Mouse (Mus musculus) embryo, embryonic 11 days (tissue): Measurements from ENCODE around the gene Hsd11b1.
"Not testable (repeated sequence)": the region's sequence is repeated elsewhere in the genome, so short reads cannot be mapped to it uniquely, and the experiment has no call there.

ENCODE experiments used
- DNase-seq: peaks from one replicate; pipeline ENCODE4 v3.0.0-alpha.2; 2015

The Hsd11b1 gene

DNA sequence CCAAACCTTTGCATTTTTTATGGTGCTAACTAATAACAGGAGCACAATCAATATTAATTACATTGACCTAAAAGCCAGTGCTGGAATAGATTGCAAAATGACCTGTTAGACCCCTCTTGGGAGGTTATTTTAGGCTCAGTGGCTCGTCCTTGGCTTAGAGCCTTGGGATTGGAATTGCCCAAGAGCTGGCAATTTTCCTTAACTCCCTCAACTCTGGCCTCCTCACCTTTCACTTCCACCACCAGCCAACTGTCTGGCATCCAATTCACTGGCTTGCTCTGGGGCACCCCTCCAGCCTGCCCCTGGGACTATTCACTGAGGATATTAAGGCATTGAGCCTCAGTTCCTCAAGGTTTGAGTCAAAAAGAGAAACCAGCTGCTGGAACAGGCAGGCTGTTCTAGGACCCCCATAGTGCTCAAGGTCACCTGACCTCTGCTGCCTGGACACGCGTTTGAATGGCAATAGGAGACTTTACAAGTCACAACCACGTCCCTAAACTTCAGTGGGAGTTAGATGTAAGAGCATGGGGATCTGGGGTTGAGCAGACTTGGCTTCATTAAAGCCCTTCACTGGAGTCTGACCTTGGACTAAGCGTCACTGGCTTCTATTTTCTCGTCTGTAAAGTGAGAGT, 14.7 kb upstream of the Hsd11b1 start:
- DNase-seq, result no peak

DNA sequence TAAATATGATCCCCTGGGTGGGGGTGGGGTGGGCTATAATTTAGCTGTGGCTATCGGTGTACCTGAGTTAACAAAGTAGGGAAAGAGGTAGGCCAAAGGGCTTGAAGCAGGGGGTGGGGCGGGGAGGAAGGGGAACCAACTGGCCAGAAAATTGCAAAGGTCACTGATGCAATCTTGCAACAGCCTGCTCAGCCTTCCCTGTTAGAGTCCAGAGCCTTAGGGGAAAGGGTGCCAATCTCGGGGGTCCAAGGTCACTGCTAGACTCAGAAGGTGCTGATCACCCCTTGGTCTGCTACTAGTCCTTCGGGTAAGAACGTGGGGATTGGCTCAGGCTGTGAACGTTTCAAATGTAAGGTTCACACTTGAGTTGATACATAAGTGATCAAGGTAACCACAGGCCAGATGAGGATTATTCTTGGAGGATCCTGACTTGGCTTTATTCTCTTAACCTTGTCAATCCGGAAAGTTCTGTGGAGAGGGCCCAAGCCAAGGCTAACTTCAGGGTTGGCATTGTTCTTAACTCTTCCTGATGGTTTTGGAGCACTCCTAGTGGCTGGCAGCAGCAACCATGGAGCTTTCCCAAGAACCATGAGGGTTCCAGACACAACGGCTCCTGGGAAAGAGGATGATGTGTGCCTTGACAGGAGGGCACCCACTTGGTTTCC, 10.7 kb upstream of the Hsd11b1 start:
- DNase-seq, result no peak

DNA sequence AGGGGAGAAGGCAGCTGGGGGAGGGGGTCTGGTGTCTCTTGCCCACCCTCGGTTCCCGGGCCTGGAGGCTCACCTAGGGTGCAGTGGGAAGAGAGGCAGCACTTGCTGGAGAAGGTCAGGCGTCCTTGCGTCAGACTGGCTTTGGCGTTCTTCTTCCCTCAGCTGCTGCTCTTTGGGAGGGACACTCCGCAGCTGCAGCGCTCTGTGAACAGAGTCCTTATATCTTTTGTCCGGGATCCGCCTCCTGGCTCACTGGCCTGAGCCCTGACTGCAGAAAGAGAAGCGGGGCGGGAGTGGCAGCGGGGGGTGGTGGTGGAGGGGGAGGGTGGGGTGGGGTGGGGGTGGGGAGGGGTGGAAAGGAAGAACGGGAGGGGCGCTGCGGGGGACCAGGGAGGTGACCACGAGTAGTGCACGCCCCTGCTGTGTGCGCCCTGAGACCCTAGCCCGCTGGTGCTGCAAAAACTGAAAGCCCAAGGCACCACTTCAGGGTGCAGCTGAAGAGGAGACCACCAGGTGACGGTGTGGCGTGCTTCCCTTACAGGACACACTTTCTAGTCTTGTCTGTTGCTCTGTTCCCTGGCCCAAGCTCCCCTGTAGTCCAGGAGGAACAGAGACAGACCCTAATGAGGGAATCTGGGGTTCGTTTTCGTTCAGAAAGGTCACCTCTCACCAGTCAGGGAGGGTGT, 9.2 kb upstream of the Hsd11b1 start, which contains the start of gene G0s2:
G0s2 (minus strand) TSS at position 302 of the 686 bp plus-strand sequence.
- DNase-seq, result peak; percentile 80

DNA sequence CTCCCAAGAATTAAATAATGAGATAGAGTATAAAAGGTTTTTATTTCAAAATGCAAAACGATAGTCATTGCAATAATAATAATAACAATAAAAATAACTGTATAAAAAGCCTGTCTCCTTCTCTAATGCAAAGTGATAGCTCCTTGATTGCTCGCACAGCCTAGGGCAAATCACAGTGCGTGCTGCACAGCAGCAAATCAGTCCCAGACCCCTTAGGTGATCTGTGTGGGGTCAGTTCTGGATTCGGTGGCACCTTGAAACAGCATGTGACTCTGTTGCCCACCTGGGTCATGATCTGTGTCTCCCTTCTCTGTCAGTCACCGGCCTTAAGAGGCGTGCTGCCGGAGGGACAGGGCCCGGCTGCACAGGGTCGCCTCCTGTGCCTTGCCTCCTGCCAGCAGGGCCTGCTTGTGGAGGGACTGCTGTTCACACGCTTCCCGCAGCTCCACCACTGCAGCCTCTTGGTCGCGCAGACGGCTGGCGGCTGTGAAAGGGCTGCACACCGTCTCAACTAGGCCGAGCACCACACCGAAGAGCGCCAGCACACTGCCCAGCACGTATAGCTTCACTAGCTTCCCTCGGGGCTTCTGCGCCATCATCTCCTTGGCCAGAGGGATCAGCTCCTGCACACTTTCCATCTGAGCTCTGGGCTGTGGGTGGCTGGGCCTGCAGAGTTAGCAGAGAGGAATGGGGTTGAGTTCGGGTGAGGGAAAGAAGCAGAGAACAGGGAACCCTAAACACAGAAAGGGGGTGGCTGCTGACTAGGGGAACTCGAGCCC, 8.5 kb upstream of the Hsd11b1 start:
- peak; percentile 59 for DNase-seq

DNA sequence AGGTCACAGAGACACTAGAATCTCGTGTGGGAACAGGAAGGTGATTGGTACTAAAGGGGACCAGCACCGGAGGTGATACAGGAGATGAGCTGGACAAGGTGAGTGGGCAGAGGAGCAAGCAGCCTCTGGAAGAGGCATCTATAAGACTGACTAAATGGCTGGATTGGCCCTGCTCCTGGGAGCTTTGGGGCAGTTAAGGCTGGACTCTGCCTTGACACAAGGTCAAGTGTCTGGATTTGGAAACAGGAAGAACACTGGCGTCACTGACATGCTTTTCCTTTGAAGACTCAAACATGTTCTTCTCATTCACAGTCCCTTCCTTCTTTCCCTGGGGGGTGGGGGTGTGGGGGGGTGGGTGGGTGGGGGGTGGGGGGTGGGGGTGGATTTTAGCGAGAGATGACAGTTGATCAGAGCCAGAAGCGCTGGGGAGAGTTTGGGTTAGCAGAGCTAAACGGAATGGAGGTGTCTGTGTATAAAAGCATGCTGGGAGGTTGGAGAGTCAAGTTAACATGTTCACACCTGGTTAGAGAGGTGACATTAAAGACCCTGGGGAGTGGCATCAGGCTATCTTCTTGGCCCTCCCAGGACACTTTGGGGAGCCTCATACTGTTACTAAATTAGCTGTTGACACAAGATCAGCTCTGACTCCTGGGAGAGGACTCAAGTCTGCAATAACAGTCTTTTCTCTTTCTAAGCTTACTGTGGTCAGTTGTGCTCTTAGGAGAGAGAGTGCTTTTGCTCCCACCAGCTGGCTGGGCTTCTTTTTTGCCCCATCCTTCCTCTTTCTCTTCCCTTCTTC, 7.3 kb upstream of the Hsd11b1 start:
- DNase-seq, result no peak

DNA sequence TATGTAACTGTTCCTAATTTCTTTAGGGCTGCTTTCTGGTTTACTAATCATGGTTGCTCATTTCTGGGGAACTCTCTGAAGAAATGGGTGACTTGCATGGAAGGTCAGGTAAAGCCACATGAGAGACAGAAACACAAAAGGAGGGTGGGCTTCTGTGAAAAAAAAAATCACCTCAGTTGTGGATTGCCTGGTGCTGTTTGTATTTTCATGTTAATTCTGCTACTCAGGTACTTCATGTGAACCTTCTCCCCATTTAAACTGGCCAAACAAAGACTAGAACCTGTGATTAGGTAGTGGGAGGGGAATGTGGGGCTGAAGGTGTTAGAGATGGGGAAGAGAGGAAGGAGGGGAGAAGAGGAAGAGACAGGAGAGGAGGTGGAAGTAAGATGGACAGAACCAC, 1.9 kb upstream of the Hsd11b1 start:
- DNase-seq, result no peak

DNA sequence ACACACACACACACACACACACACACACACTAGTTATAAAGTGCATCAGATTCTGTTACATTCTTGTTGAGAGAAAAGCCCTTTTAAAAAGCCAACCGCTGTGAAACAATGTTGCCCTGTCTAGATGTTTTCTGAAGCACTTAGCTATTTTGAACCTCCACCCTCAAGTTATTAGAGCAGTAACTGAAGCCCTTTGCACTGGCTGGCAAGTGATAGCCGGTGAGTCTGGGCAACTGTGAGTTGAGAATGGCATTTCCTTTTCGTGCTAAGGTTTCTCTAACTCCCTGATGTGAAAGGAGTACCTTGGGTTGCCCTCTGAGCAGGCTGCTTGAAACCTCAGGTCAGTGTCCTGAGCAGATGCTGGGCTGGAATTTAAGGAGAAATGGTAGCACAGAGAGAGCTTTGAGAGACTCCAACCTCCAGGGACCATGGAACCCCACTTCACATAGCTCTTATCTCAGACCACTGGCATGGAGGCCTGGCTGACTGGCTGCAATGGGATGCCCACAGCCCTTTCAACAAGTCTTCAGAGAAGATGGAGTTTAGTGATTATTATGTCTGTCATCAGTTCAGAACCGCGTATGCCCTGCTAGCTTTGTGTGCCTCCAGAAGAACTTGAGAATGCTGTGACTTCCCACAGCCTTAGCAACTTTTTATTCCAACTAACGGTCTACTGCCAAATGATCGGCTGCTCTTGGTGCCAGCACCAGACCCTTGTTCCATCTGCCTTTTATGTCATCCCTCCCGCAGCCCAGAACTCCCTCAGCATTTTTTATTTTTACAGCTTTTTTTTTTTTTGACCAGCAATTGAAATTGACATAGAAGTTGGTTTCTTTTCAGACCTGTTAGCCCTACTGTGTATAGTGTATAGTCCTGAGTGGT, 608 bp downstream of the Hsd11b1 start:
- DNase-seq, result no peak

DNA sequence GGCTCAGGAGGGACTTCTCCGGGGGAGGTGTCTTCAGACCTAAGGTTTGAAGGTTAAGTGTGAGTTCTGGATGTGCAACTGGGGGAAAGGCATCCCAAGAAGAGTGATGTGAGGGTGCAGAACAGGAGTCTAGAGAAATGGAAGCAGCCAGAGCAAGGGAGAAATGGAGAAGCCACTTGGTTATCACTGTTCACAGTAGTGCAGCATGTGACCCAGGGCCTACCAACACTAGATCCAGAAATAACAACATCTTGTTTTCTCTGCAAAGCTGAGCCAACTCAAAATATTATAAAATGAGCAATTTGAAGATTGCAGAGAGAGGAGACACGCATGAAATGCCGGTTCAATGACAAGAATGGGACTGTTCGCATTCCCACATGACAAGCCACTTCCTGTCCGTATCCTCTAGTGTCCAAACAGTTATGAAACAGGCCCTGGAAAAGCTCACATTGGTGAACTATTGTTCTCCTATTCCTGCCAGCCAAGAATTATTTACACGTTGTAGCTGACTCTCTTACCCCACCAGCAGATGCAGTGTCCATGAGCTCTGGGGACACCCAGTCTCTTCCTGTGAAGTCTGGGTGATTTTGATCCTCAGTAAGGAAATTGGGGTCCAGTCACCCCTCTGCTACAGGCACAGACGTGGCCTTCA, 1.9 kb downstream of the Hsd11b1 start:
- DNase-seq, result no peak

DNA sequence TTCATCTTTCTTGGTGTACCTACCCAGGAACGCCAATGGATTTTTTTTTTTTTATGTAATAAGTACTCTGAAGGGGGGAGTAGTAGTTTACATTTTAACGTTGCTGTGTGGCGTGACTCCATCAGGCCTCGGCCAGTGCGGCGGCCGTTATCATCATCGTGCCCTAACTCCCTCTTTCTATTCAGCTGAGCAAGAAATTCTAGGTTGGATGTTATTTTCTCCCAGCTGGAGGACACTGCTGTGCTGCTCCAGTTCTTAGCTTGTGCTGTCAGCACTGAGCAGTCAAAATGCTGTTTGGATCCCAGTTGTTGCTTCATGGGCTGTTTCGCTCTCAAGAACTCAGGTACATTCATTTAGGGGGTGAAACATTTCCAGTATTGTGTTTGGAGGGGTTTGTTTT, 4.3 kb downstream of the Hsd11b1 start:
- no peak for DNase-seq

DNA sequence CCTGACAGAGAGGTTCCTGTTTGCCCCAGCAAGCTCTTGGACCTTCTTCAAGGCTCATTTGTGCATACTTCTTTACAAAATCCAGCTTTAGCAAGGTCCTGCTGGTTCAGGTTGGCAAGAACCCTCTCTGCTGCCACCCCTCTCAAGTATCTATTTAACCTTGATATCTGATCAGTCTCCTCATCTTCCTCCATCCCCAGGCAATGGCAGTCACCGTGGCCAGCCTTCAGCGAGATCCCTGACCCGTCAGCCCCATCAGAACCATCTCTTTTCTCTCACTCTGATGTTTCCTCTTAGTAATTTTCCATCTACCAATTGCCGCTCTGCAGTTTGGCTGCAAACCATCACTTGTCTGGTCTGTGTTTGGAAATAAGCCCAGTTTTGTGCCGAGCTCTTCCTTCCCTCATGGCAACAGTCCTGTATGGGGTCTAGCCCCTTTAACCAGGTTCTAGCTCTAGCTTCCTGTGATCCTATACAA, 7.2 kb downstream of the Hsd11b1 start:
- DNase-seq, result no peak

DNA sequence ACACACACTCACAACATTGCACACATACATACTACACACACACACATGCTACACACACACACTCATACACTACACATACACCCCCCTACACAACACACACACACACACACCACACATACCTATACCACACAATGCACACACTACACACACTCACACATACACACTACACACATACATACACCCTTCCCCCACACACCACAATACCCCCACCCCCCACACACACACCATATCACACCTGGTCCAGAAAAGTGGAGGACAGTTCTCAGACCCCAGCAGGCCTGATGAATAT, 7.6 kb downstream of the Hsd11b1 start:
- no peak for DNase-seq

DNA sequence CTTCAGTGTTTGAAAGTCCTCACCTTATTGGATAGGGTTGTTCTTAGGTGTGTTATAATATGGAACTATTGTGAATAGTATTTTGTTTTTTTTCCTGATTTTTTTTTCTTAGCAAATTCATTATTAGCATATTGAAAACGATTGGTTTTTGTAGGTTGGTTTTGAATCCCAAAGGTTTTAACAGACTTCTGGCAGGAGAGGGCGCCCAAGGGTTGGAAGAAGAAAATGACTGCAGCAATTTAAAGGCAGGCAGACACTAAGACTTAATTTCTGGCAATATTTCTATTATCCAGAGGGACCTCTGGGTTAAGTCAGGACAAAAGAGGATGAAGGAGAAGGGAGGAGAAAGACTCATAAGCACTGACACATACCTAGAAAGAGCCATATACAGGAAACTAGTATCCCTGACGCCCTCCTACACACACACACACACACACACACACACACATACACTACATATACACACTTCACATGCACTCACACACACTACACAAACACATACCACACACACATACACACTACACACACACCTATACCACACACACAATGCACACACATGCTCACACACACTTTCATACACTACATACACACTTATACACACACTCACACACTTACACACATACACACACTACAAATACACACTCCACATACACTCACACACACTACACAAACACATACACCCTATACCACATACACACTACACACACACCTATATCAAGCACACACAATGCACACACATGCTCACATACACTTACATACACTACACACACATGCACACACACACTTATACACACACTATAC, 8.2 kb downstream of the Hsd11b1 start:
- peak; percentile 76 for DNase-seq

DNA sequence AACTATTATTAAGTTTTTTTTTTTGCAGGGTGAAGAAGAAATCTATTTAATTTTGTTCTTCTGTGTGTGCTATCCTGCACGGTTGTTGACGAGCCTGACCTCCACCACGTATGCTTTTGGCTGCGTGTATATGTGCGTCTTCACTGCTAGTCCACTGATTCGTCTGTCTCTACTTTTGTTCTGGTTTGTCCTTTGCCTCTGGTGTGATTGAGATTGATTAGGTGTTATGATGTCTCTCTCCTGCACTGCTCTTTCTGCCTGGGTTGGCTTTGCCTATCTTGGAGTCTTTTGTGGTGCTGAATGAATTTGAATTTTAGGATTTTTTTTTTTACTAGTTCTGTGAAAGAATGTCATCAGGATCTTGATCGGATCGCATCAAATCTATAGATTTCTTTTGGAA, 8.8 kb downstream of the Hsd11b1 start:
- DNase-seq, result no peak

DNA sequence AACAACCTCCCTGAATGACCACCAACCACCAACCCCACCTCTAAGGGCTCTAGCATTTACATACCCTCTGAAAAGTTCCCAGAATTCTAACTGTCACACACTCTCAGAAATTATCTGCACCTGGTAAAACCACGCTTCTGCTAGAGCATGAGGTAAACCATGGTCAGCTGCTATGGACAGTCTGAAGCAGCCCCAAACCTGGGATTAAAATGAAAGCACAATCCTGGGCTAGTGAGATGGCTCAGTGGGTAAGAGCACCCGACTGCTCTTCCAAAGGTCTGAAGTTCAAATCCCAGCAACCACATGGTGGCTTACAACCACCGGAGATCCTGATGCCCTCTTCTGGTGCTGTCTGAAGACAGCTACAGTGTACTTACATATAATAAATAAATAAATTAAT, 10.0 kb downstream of the Hsd11b1 start:
- not testable (repeated sequence) for DNase-seq

DNA sequence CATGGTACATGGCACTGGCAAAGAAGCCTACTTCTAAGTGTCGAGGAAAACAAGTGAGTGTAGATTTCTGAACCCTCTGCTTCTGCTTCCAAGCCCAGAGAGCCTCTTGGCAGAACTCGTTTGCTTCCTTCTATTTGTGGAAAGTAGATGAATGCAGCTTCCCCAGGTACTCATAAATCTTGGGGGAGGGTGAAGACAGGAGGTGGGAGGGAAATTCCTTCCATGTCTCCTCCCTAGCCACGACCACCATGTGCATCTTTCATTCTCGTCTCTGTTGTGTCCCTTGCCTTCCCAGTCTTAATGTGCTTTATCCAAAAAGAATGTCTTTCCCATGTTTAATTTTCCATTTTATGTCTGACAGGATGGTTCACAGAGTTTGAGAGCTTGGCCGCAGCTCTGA, 11.3 kb downstream of the Hsd11b1 start:
- no peak for DNase-seq

DNA sequence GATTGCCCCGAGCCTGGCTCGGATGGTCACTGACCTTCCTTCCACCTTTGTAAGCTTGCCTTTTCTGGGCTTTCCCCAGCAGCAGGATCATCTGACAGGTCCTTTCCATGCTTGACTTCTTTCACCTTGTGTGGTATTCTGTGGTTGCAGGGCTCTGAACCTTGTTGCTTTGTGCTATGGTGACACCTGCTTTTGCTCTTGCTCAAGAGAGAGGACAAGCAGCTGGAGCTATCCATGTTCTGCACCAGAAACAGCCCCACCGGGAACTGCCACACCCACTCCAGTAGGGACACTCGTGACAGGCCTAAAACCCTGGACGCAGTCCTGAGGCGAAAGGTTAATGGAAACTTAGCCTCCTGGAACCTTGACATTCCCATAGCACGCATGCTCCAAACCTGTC, 12.5 kb downstream of the Hsd11b1 start:
- DNase-seq, result no peak

DNA sequence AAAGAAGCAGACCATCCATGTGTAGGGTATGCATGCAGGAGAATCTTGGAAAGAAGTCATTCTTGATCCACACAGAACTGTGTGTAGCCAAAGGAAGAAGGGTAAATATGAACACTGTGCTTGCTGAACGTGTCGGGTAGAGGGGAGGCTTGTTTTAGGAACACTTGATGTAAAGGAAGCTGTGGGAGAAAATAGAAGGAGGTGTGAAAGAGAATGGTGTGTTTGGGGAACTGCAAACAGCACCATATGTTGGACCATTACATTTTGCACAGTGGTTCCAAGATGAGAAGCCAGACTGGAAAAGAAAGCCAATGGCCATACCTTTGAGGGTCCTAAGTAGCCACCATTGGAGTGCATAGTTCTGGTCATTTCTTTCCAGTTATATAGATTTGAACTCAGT, 13.8 kb downstream of the Hsd11b1 start:
- no peak for DNase-seq

DNA sequence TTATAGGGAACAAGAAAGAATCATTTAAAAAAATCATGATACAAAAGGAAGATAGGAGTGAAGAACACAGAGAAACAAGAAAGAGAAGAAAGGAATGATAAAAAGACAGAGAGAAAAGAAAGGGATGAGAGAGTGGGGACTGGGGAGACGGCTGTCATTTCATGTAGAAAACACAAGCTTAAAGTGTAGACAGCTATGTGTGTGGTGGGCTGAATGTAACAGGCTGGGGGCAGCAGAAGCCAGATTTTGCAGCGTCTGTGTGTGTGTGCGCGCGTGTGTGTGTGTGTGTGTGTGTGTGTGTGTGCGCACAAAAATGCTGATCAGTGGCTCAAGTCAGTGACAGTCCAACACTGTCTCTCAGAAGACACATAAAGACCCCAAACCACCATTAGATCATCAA, 19.6 kb downstream of the Hsd11b1 start:
- no peak for DNase-seq

DNA sequence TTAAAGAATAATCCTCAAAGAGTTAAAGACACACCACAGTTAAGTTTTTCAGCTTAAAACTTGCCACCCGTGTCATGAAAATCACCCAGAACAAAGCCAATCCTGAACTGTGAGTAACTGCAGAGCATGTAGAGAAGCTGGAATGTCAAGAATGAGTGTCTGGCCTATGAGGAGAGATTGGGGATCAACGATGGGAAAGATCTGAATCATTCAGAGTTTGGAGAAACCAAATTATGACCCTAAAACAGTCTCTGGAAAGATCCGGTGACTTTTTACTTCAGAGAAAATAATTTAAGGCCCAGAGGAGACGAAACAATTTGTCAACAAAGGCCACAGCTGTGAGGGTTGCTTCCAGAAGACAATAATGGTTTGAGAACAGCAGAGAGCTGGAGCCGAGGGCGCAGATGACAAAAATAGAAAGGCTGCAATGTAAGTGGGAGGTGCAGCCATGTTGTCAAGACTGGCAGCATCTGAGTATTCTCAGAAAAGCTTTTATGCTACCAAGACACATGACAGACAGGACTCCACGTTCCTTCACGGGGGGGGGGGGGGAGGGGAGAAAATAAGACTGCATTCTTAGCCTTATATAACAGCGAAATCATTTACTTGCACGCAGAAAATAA, 20.2 kb downstream of the Hsd11b1 start:
- no peak for DNase-seq

DNA sequence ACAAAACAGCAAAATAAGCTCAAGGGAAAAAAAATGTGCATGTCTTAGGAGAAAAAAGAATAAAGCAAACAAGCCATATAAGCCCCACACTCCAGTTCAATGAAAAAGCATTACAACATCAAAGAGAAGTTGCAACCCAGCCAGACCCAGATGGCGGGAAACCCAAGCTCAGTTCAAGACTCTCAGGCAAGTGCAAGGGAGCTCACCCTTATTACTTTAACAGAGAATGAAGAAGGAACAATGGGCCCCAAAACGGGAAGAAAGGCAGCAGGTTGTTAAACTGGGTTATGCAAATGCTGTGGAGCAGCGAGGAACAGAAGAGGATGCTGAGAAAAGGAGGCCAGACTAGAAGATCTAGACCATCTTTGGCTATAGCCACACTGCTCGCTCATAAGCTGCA, 21.0 kb downstream of the Hsd11b1 start:
- DNase-seq, result no peak
